Mouse (Mus musculus): ENCODE measurements around the gene Ccl11.

Gene Ccl11

GRCm38 (mm10) chr11:82057646-82058045 is at the start of gene Ccl11:
Ccl11 (plus strand) TSS chr11:82057823.
- DNase-seq (ENCODE audit: low spot score in 2 of 2): peak; percentile 36 to 51

DNA sequence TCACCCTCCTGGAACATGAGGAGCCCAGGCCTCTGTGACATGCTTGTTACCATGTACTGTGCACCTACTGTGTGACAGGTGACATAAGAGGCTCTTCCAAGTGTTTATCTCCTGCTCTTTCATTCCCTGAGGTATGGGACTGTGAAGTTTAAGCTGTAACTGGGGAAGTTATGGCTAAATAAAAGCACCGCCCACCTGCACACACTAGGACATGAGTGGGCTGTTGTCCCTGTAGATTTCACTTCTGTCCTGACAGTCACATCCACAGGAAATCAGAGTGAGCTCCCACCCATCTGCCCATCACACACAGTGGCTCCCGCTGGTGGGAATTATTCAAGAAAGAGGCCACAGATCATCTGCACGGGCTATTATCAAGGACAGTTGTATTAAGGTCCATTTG is 47.5 kb upstream of the Ccl11 start:
- no peak for DNase-seq (ENCODE audit: low spot score in 2 of 2)

DNA sequence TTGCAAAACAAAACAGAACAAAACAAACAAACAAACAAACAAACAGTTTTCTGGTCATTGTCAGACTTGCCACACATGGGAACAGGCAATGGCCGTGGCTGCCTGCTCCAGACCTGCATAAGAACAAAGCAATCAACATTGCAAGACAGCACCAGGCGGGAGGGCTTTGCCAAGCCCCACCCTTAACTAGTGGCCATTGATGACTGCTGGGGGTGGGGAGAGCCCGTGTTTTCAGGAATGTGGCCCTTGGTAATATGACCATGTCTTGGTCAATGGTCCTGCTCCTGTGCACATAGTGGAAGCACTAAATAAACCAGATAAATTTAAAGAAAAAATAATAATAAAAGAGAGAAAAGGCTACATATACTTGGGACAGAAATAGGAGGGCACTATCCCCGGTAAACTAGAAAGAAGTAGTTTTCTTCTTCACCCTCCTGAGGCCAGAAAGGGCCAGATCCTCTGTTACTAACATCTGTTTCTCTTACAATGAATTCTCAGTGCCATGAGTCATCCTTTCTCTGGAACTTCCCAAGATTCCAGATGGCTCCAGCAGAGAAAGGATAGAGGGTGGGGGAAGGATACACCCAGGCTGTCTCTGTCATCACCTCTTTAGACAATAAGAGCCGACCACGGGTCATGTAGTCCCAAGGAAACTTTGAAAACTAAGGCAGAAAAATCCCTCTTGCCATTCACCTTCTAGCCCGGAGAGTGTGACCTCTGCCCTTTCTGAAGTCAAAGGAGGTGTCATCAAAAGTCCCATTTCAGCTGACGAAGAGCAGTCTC is 46.0 kb upstream of the Ccl11 start:
- DNase-seq (ENCODE audit: low spot score in 2 of 2): no peak

DNA sequence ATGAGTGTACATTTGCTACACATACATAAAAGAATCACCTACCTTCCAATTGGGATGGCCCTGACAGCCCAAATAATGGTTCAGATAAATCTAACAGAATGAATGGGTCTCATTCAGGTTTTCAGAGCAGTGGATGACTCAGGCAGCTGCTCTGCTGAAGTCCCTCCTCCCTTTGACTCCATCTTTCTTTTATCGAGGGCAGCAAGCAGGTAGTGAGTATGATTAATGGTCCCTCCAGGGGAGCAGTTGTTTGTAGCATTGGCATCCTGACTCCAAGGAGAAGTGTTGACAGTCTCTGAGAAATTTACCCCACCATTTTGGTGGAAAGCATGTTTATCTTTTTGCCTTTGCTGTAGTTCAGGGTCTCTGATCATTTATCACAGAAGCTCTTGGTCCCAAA is 43.9 kb upstream of the Ccl11 start:
- DNase-seq (ENCODE audit: low spot score in 2 of 2): no peak

DNA sequence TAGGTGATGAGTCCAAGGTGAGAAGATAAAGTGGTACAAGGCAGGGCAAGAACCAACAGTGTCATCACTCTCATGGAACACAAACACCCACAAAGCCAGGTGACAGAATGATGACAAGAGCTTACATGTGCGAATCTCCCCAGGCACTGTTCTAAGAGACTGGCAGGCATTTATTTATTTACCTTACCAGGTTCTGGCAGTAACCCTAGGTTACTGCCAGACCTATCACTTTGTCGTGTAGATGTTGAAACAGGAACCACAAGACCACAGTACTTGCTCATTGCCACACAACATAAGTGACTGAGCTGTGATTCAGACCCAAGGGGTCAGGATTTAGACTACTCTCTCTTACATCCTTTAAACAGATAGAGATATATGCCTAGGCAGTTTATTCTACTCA is 42.6 kb upstream of the Ccl11 start:
- DNase-seq (ENCODE audit: low spot score in 2 of 2): no peak

DNA sequence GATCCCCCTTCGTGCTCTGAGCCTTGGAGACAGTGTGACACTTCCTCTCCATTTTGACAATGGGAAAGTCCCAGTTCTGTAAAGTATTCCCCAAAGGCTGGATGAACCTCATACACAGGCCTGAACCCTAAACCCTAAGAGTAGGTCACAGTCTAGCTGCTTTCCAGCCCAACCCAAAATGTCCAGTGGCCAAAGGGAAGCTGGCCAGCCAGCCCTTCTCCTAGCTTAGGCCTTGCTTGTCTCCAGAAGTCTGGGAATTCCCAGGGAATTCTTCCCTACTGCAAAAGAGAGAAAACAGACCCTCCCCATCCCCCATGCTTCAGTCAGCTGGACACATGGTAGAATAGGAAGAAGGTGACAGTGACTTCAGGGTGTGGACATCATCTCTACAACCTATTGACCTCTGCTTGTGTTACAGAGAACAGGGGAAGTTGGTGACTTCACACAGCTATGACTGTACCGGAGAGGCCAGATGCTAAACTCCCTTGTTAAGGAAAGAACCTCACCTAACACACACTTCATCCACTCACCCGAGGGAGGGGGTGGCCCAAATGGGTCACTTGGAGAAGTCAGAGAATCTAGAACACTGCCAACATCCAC is 41.3 kb upstream of the Ccl11 start:
- DNase-seq (ENCODE audit: low spot score in 2 of 2): no peak

- DNase-seq (ENCODE audit: low spot score in 2 of 2): no peak
These were observed 38.2 kb upstream of the Ccl11 start for GRCm38 (mm10) chr11:82019389-82019788.

- no peak for DNase-seq (ENCODE audit: low spot score in 2 of 2)
These were observed 37.8 kb upstream of the Ccl11 start for GRCm38 (mm10) chr11:82019793-82020192.

GRCm38 (mm10) chr11:82021406-82021805 is 36.2 kb upstream of the Ccl11 start:
- DNase-seq (ENCODE audit: low spot score in 2 of 2): no peak

GRCm38 (mm10) chr11:82022504-82023056 is 35.0 kb upstream of the Ccl11 start:
- no peak for DNase-seq (ENCODE audit: low spot score in 2 of 2)

DNA sequence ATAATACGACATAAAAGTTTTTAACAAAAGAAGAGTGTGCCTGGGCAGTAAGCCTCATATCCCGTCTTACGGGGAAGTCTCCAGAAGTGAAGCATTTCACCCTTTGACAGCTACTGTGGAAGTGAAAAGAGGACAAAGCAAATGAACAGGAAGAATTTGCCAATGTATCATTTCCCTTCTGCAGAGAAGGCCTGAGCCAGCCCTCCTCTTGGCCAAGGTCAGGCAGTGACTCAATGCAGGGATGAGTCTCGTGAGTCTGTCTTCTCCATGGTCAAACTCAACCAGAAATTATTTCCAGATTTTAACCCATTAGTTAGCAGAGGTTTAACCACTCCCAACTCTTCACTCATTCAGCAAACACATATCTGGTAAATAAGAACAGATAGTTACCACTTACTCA is 33.9 kb upstream of the Ccl11 start:
- DNase-seq (ENCODE audit: low spot score in 2 of 2): no peak

GRCm38 (mm10) chr11:82030171-82030570 is 27.5 kb upstream of the Ccl11 start:
- no peak for DNase-seq (ENCODE audit: low spot score in 2 of 2)

DNA sequence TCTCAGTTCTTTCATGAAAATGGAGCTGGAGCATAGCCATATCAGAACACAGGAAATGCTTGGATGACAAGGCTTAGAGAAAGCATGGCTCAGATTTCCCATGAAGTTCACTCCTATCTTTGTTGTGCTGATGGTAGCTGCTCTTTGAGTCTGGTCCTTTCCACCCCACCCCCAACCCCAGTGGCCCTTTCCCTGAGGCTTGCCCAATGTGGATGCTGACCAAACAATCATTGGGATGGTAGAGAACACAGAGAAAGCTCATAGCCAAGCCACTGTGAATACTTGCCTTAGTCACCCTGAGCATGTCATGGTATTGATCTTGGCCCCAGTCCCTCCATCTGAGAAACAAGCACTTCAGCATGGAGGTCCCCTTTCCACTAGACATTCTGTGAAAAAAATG is 25.5 kb upstream of the Ccl11 start:
- no peak for DNase-seq (ENCODE audit: low spot score in 2 of 2)

- peak; percentile 27 to 33 for DNase-seq (ENCODE audit: low spot score in 2 of 2)
These were observed 24.8 kb upstream of the Ccl11 start for GRCm38 (mm10) chr11:82032678-82033344.

DNA sequence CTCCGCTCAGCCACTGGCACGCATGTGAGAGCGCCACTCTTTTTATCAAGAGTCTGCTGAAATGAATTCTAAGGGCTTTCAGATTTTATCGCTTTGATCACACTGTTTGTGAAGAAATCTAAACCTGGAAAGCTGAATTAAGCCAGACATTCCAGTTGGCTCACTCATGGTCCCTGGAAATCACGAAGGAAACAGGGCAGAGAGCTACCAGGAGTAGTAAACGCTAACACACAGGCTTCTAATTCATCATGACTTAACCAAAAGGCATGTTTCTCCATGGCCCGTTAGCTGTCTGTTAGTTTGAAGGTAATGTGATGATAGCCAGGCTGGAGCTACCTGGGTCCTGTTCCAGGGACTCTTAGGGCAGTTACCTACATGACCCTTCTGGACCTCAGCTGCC is 23.2 kb upstream of the Ccl11 start:
- no peak for DNase-seq (ENCODE audit: low spot score in 2 of 2)

GRCm38 (mm10) chr11:82035356-82035755 is 22.3 kb upstream of the Ccl11 start, which contains the start of gene Ccl2:
Ccl2 (plus strand) TSS chr11:82035571.
- peak; percentile 71 to 74 for DNase-seq (ENCODE audit: low spot score in 2 of 2)

GRCm38 (mm10) chr11:82035857-82036256 is 21.8 kb upstream of the Ccl11 start:
- DNase-seq (ENCODE audit: low spot score in 2 of 2): no peak

DNA sequence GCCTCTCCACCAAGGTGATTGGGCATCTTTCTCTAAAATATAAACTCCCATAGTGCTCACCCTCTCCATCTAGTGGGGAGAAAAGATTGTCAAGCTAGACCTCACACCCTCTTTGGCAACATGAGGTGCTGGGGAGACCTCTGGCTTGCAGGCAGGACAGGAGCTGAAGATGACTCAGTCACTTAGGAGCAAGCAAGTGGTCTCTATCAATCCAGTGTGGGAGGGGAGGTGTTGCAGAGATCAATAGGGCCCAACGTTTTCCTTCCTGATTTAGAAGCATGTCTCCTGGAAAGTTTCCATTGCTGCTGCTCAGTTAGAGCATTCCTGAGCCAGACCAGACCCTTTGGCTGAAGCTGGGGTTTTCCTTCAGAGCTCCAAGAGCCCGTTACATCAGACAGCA is 19.1 kb upstream of the Ccl11 start, which contains the start of gene Gm17268:
Gene Gm17268 (minus strand): TSS at position 28 of the 400 bp plus-strand sequence.
- DNase-seq (ENCODE audit: low spot score in 2 of 2): no peak

- no peak for DNase-seq (ENCODE audit: low spot score in 2 of 2)
These were observed 18.4 kb upstream of the Ccl11 start for GRCm38 (mm10) chr11:82039132-82039660.

- no peak for DNase-seq (ENCODE audit: low spot score in 2 of 2)
These were observed 15.9 kb upstream of the Ccl11 start for GRCm38 (mm10) chr11:82041671-82042080.

- peak; percentile 44 to 46 for DNase-seq (ENCODE audit: low spot score in 2 of 2)
These were observed 12.2 kb upstream of the Ccl11 start, which contains the start of gene Ccl7 for GRCm38 (mm10) chr11:82045471-82045870. Ccl7 (plus strand) TSS chr11:82045712.
